Mouse (Mus musculus): ENCODE measurements around the gene Trib3.
A peak's percentile ranks its signal among the peaks of the same experiment; 100 is the strongest.

The Trib3 gene

DNA sequence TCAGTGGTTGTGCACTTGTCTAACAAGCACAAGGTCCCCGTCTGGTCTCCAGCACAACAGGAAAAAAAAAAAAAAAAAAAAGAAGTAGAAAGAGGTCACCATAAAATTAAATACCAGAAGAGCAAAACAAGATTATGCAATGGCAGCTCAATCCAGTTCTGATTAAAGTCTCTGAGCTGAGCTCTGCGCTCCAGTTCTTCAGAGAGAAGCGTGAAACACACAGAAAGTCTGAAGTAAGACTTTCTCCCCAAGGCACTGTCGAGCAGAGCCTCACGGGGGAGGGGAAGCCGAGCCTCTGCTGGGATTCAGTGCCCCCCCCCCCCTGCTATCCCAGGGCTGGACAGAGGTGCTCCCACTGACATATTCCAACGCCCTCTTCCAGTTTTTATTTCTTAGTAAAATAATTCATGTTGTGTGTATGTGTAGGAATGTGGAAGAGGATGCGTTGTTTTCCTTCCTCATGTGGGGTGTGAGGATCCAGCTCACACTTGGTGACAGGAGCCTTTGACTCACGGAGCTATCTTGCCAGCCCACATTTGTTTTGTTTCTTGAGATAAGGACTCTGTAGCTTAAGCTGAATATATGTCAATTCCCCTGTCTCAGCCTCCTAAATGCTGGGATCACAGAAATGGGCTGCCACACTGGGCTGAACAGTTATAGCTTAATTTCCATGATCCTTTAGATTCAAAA, 3.1 kb upstream of the Trib3 start:
- DNase-seq (ENCODE audit: low spot score in 2 of 2): no peak

GRCm38 (mm10) chr2:152345393-152345792, 1.6 kb upstream of the Trib3 start:
- no peak for DNase-seq (ENCODE audit: low spot score in 2 of 2)

GRCm38 (mm10) chr2:152344909-152345308, 1.1 kb upstream of the Trib3 start:
- DNase-seq (ENCODE audit: low spot score in 2 of 2): no peak

DNA sequence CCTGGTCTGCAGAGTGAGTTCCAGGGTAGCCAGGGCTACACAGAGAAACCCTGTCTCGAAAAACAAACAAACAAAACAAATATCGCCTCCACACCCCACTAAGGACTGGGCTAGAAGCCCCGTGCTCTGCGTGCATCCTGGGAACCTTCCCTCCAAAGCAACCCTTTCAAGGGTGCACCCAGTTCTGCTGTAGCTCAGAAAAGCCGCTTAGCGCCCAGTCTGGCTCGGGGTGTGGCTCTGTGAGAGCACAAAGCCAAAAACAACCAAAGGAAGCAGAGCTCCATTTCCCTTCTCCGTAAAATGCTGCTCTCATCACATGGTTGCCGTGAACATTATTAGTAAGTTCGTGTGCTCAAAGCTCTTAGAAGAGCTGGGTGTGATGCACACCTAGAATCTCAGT, 529 bp upstream of the Trib3 start:
- DNase-seq (ENCODE audit: low spot score in 2 of 2): no peak

- DNase-seq (ENCODE audit: low spot score in 2 of 2): no peak
Observed at GRCm38 (mm10) chr2:152339631-152340179, 4.1 kb downstream of the Trib3 start.

DNA sequence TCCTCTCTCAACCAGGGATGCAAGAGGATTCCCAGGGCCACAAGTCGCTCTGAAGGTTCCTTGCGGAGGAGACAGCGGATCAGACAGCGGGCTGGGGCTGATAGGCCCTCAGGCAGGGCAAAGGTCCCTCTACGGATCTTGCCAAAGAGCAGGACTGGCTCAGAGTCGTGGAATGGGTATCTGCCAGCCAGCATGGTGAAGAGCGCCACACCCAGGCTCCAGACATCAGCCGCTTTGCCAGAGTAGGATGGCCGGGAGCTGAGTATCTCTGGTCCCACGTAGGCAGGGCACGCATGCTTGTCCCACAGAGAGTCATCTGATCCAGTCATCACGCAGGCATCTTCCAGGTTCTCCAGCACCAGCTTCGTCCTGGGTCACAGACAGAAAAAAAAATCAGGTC, 5.5 kb downstream of the Trib3 start:
- no peak for DNase-seq (ENCODE audit: low spot score in 2 of 2)

DNA sequence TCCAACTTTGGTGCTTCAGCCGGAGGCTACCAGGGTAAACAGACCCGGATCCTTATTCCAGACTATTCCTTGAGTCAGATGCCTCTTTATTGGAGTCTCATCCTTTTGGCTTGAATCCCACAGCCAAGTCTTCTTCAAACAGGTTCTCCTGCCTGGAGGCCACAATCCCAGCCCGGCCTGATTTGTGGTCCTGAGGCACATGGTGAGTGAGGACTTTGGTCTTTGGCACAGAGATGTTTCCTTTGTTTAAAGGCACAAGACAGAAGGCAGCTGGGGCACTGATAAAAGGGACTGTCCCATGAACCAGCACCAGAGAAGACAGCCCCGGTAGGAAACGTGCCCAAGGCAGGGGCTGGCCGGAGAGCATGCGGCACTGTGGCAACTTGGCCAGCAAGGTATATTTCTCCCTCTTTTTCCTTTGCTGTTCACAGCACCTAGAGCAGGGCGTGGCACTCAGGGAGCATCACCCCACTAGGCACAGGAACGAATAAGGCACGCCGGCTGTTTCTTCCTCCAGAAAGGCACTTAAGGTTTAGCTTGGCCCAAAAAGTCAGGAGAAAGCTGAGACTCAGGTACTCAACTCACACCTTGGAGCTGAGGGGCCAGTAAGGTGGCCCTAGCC, 6.1 kb downstream of the Trib3 start:
- DNase-seq (ENCODE audit: low spot score in 2 of 2): no peak

- no peak for DNase-seq (ENCODE audit: low spot score in 2 of 2)
Observed at GRCm38 (mm10) chr2:152336856-152337255, 7.0 kb downstream of the Trib3 start.

- no peak for DNase-seq (ENCODE audit: low spot score in 2 of 2)
Observed at GRCm38 (mm10) chr2:152335289-152335820, 8.5 kb downstream of the Trib3 start.

DNA sequence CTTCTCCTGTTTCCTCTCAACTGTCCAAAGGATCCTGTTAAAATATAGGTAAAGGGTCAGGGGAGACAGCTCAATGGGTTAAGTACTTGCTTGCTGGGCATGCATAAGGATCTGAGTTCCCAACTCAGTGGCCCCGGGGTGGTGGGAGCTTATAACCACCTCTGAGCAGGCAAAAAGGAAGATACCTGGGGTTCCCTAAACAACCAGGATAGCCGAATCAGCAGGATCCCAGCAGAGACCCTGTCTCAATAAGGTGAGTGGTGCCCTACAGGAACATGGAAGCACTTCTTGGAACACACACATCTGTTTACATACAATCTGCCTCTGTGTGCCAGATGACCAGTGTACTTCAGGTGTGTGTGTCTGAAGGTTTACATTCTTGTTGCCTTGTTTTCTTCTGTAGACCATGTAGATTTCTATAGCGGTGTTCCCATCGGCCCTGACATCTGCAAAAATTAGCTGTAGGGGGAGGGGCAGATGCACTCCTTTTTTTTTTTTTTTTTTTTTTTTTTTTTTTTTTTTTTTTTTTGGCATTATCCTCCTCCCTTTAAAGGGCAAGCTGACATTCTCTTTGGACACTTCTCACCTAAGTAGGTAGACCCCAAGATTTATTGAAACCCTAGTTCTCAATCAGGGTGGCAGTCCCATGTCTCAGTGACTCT, 10.4 kb downstream of the Trib3 start:
- DNase-seq (ENCODE audit: low spot score in 2 of 2): no peak

DNA sequence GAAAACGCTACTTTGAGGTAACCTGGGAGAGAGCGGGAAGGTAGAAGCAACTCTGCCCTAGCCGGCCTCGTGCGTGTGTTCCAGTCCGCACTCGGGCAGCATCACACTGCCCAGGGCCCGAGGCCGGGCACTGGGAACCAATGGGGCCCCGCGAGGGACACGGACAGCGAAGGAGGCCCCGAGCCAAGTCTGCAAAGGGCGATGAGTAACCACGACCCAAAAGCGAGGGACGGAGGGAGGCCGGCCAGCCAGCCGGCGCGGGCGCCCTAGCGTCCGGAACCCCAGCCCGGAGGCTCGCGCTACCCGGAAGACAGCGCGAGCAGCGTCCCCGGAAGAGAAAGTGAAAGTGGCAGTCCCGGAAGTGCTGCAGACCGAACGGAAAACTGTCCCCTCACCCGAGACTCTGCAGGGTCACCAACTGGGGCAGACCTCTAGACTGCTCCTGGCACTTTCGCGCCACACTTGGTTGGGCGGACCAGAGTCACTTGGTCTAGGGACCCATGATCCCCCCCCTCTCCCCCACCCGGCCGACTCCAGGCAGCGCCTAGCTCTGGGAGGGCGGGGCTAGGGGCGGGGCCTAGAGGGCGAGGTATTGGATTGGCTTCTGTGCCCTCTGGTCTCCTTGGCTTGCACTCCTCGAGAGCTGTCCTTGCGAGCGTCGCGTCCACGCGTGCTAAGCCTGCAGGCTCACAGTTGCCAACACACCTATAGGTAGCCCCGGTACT, 11.6 kb downstream of the Trib3 start, which contains the start of gene Rbck1:
Gene Rbck1, minus strand, starts transcription at position 553 of the 725 bp plus-strand sequence.
- DNase-seq (ENCODE audit: low spot score in 2 of 2): peak; percentile 87 to 90

GRCm38 (mm10) chr2:152330858-152331423, 12.9 kb downstream of the Trib3 start:
- peak; percentile 50 to 73 for DNase-seq (ENCODE audit: low spot score in 2 of 2)

GRCm38 (mm10) chr2:152327980-152328379, 15.9 kb downstream of the Trib3 start:
- no peak for DNase-seq (ENCODE audit: low spot score in 2 of 2)

- no peak for DNase-seq (ENCODE audit: low spot score in 2 of 2)
Observed at GRCm38 (mm10) chr2:152326654-152327053, 17.2 kb downstream of the Trib3 start.

DNA sequence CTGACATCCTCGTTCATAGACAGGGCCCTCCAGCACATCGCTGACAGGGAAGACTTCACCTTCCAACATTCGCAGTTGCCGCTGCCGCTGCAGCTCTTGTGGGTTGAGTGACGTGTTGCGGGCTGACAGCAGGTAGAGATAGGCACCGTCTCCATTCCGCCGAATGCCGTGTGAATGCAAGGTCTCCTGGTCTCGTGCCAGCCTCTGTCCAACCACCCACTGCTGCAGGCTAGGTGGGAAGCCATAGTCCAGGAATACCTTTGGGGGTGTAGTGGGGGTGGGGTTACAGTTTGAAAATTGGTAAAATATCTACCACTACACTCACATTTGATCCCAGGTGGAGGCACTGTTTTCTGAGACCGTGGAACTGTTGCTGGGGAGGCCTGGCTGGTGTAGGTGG, 17.7 kb downstream of the Trib3 start:
- no peak for DNase-seq (ENCODE audit: low spot score in 2 of 2)

GRCm38 (mm10) chr2:152324842-152325241, 19.0 kb downstream of the Trib3 start:
- no peak for DNase-seq (ENCODE audit: low spot score in 2 of 2)

GRCm38 (mm10) chr2:152323971-152324370, 19.9 kb downstream of the Trib3 start:
- no peak for DNase-seq (ENCODE audit: low spot score in 2 of 2)

- DNase-seq (ENCODE audit: low spot score in 2 of 2): no peak
Observed at GRCm38 (mm10) chr2:152322198-152322597, 21.6 kb downstream of the Trib3 start.

- no peak for DNase-seq (ENCODE audit: low spot score in 2 of 2)
Observed at GRCm38 (mm10) chr2:152321558-152321957, 22.3 kb downstream of the Trib3 start.

- no peak for DNase-seq (ENCODE audit: low spot score in 2 of 2)
Observed at GRCm38 (mm10) chr2:152317054-152317453, 26.8 kb downstream of the Trib3 start.

DNA sequence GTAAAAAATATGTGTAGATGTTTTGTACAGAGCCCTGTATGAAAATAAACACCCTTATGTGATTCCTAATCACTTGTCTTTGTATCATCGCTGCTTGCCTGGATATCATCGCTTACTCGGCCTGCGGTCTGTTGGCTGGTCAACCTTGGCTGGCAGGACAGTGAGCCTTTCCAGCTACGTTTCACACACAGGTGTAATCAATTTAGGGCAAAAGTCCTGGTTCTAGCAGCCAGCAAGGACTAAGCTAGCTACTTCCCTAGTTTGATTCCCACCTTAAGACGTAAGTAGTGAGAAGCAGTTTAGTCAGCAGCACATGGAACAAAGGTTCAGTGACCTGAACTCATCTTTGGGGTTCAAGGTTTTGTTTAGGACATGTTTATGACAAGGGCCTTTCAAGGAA, 29.9 kb downstream of the Trib3 start:
- no peak for DNase-seq (ENCODE audit: low spot score in 2 of 2)

All from spleen, postnatal 4 days (tissue).